ENCODE assay signal across 10 mouse cellular contexts in genomic region chr1:154189842-154190530, GRCm38 (mm10). TPM values are rescaled to one million over a fixed set of nuclear protein-coding genes. Genes with fewer than 3 reads are reported as not detected.
DNase-seq lines count a peak whose midpoint lies in the region; ATAC-seq and TF ChIP-seq lines count a peak whose summit lies in the region.
"Had no signal": no experiment of that assay in that cellular context is flagged by ENCODE, and none has a peak within 500 bp of the region (broad histone marks: within the 10 kb centered on the region; RNA-seq: fewer than 3 reads in every experiment).

No protein-coding gene starts in this region.

- no peaks in the 10 kb centered on the region for H3K9me3 ChIP-seq in forebrain, postnatal 0 days (ENCODE audit: low read length)
- H3K9me3 ChIP-seq in forebrain, embryonic 12.5 days, result no peaks in the 10 kb centered on the region
- H3K9me3 ChIP-seq in heart, postnatal 0 days (replicated peaks; ENCODE audit: control insufficient read depth, low read length), result no peaks in the 10 kb centered on the region
- H3K9me3 ChIP-seq: neural tube, embryonic 13.5 days had no signal

- no peaks in the 10 kb centered on the region for H3K27me3 ChIP-seq in forebrain, postnatal 0 days (ENCODE audit: insufficient read depth, low read length)
- H3K27me3 ChIP-seq in forebrain, embryonic 12.5 days, result no peaks in the 10 kb centered on the region
- no peaks in the 10 kb centered on the region for H3K27me3 ChIP-seq in heart, postnatal 0 days (ENCODE audit: control insufficient read depth, insufficient read depth, low read length)
- H3K27me3 ChIP-seq: neural tube, embryonic 13.5 days had no signal

- H3K27ac ChIP-seq in forebrain, postnatal 0 days (ENCODE audit: low read depth, low read length), result no peak overlapping the region
- no peak overlapping the region for H3K27ac ChIP-seq in forebrain, embryonic 12.5 days
- H3K27ac ChIP-seq in heart, postnatal 0 days (ENCODE audit: low read depth), result no peak overlapping the region
- H3K27ac ChIP-seq: neural tube, embryonic 13.5 days had no signal

- WGBS in forebrain, postnatal 0 days, result 58% methylated on average over 14 of the region's 18 CpGs
- WGBS in forebrain, embryonic 12.5 days, result 64% methylated on average over 14 of the region's 18 CpGs
- 58% methylated on average over 14 of the region's 18 CpGs for WGBS in heart, postnatal 0 days

- ATAC-seq in forebrain, postnatal 0 days, result peak; percentile 77
- no peak for ATAC-seq in forebrain, embryonic 12.5 days (ENCODE audit: low FRiP score)
- no peak for ATAC-seq in heart, postnatal 0 days (ENCODE audit: insufficient read depth, low read depth)

- TF ChIP-seq CTCF in forebrain, postnatal 0 days (IDR thresholded peaks at IDR 0.05; ENCODE audit: low read depth), result peak; percentile 59
- peak; percentile 25 for TF ChIP-seq CTCF in heart, postnatal 0 days (IDR thresholded peaks at IDR 0.05; ENCODE audit: low read depth)

- TF ChIP-seq EP300 in heart, postnatal 0 days (IDR thresholded peaks at IDR 0.05; ENCODE audit: low read depth), result no peak

- H3K9ac ChIP-seq in forebrain, postnatal 0 days, result no peak overlapping the region
- no peak overlapping the region for H3K9ac ChIP-seq in forebrain, embryonic 12.5 days
- no peak overlapping the region for H3K9ac ChIP-seq in heart, postnatal 0 days (replicated peaks; ENCODE audit: low read depth, low read length)
- H3K9ac ChIP-seq: neural tube, embryonic 13.5 days had no signal

- DNase-seq in forebrain, postnatal 0 days, result peak; percentile 51
- peak; percentile 18 to 24 for DNase-seq in urinary bladder, adult 18-20 months (ENCODE audit: low spot score in 2 of 2)
- DNase-seq in urinary bladder, adult 2 months (ENCODE audit: low spot score), result no peak
- DNase-seq in heart, postnatal 0 days (ENCODE audit: low spot score), result no peak
- DNase-seq in left cerebral cortex, postnatal 36 days (ENCODE audit: low spot score in 2 of 2), result peak; percentile 72 to 79
- DNase-seq in spleen, postnatal 14 days (ENCODE audit: low spot score in 2 of 2), result no peak
- no peak for DNase-seq in thymus, postnatal 14 days

- no peak overlapping the region for H3K4me3 ChIP-seq in forebrain, postnatal 0 days (ENCODE audit: low read depth, low read length)
- H3K4me3 ChIP-seq in forebrain, embryonic 12.5 days (replicated peaks), result no peak overlapping the region
- H3K4me3 ChIP-seq in heart, postnatal 0 days (ENCODE audit: low read depth, low read length), result no peak overlapping the region
- H3K4me3 ChIP-seq: neural tube, embryonic 13.5 days had no signal

- no peaks in the 10 kb centered on the region for H3K36me3 ChIP-seq in forebrain, postnatal 0 days (ENCODE audit: insufficient read depth)
- H3K36me3 ChIP-seq in forebrain, embryonic 12.5 days (replicated peaks), result no peaks in the 10 kb centered on the region
- no peaks in the 10 kb centered on the region for H3K36me3 ChIP-seq in heart, postnatal 0 days (replicated peaks; ENCODE audit: control insufficient read depth, insufficient read depth, low read length)
- H3K36me3 ChIP-seq: neural tube, embryonic 13.5 days had no signal

- H3K4me2 ChIP-seq in forebrain, postnatal 0 days (ENCODE audit: low read depth), result no peak overlapping the region
- H3K4me2 ChIP-seq in forebrain, embryonic 12.5 days, result no peak overlapping the region
- no peak overlapping the region for H3K4me2 ChIP-seq in heart, postnatal 0 days (ENCODE audit: low read depth, low read length)
- H3K4me2 ChIP-seq: neural tube, embryonic 13.5 days had no signal

- H3K4me1 ChIP-seq in forebrain, postnatal 0 days (ENCODE audit: insufficient read depth), result no peaks in the 10 kb centered on the region
- peaks cover 3% of the 10 kb centered on the region; the same call in 1 of the 2 replicates for H3K4me1 ChIP-seq in forebrain, embryonic 12.5 days
- H3K4me1 ChIP-seq in heart, postnatal 0 days (ENCODE audit: control insufficient read depth, insufficient read depth), result no peaks in the 10 kb centered on the region
- H3K4me1 ChIP-seq: neural tube, embryonic 13.5 days had no signal

- intact Hi-C loops in left cerebral cortex, postnatal 36 days (cut with DNase I), result loop anchor here (2.0 to 10.0 kb wide), 2 partner anchors 69 to 535 kb away; no protein-coding TSS in a partner anchor

RNA-seq across cellular contexts. Expression of gene Zfp648, which starts 11.0 kb away (rescaled TPM):
- total RNA-seq in forebrain, postnatal 0 days (2014; rRNA removed), result 0.15 and 0.19 TPM in 2 replicates
- polyA plus RNA-seq in forebrain, postnatal 0 days (2015; fragmentation: Nextera tagmentation; extraction: Ambion mirVana), result 0.74 and 0.93 TPM in 2 replicates
- polyA plus RNA-seq in forebrain, embryonic 12.5 days (2016; fragmentation: Nextera tagmentation; extraction: Ambion mirVana), result not detected in 2 replicates
- not detected in 2 replicates for polyA plus RNA-seq in urinary bladder, adult 2 months (2012; rRNA removed)
- total RNA-seq in heart, postnatal 0 days (2014; rRNA removed; ENCODE audit: low replicate concordance), result not detected in 2 replicates
- polyA plus RNA-seq in heart, postnatal 0 days (2015; fragmentation: Nextera tagmentation; extraction: Ambion mirVana), result not detected in 2 replicates
- total RNA-seq in left cerebral cortex, postnatal 36 days (2021), result under 1 TPM; 0.75 to 0.76 TPM
- total RNA-seq: gastrocnemius, postnatal 4 days had no signal

Comparison
In these comparisons a context has a peak if more than half of its experiments do, and no peak if none do; other contexts are left out.
1. DNase-seq: peak in forebrain, postnatal 0 days (single experiment), urinary bladder, adult 18-20 months (2 of 2) and left cerebral cortex, postnatal 36 days (2 of 2); none in urinary bladder, adult 2 months (single experiment), heart, postnatal 0 days (single experiment), spleen, postnatal 14 days (0 of 2) and thymus, postnatal 14 days (single experiment).